Mouse (Mus musculus) heart, embryonic 16.5 days (tissue): ENCODE measurements around the gene Dhx35. TPM values are rescaled to one million over a fixed set of nuclear protein-coding genes. Genes with fewer than 3 reads are reported as not detected.
A peak's percentile ranks its signal among the peaks of the same experiment; 100 is the strongest.

Experiments
- ATAC-seq: fragments of 200-750 bp; cut with Nextera tagmentation; replicated peaks from 2 replicates; pipeline ENCODE4 v1.8.0; 2017; ENCODE audit warnings: moderate number of reproducible peaks; ENCODE audit not compliant: insufficient read depth, low FRiP score; ENCODE audit errors: extremely low read depth
- H3K27ac ChIP-seq: fragments of 300-500 bp; sonication (generic); 2 replicates; pipeline ENCODE4 v1.5.1; 2014; ENCODE audit warnings: mild to moderate bottlenecking, low read length, control low read depth, moderate library complexity
- H3K27me3 ChIP-seq: fragments of 300-500 bp; sonication (generic); 2 replicates; pipeline ENCODE4 v1.6.1; 2014; ENCODE audit warnings: low read length, mixed read lengths; ENCODE audit not compliant: control insufficient read depth, insufficient read depth
- H3K36me3 ChIP-seq: fragments of 300-500 bp; sonication (generic); 2 replicates; pipeline ENCODE4 v1.6.1; 2014; ENCODE audit not compliant: control insufficient read depth, insufficient read depth
- H3K4me1 ChIP-seq: fragments of 300-500 bp; sonication (generic); 2 replicates; pipeline ENCODE4 v1.6.1; 2014; ENCODE audit warnings: low read length, mixed read lengths; ENCODE audit not compliant: control insufficient read depth, insufficient read depth
- H3K4me2 ChIP-seq: fragments of 300-500 bp; sonication (generic); 2 replicates; pipeline ENCODE4 v1.6.1; 2014; ENCODE audit warnings: low read depth, mild to moderate bottlenecking, control low read depth, low read length
- H3K4me3 ChIP-seq: fragments of 300-500 bp; sonication (generic); 2 replicates; pipeline ENCODE4 v1.5.1; 2014; ENCODE audit warnings: mild to moderate bottlenecking, control low read depth, low read length
- H3K9ac ChIP-seq: fragments of 300-500 bp; sonication (generic); 2 replicates; pipeline ENCODE4 v1.6.1; 2014; ENCODE audit warnings: low read length, control low read depth
- H3K9me3 ChIP-seq: fragments of 300-500 bp; sonication (generic); replicated peaks from 2 replicates; pipeline ENCODE4 v1.6.1; 2016; ENCODE audit warnings: low read length; ENCODE audit not compliant: control insufficient read depth
- WGBS: fragments of 180-500 bp; shearing (Covaris S2); extraction: QIAGEN DNeasy Blood & Tissue Kit; methylation state at CpG from one replicate; pipeline ENCODE4 v1.1.7; 2014; 5-methylcytosine and 5-hydroxymethylcytosine counted together
- polyA plus RNA-seq: library from polyadenylated mRNA; unstranded; fragments of >200 nt; fragmentation: Nextera tagmentation; extraction: Ambion mirVana; gene quantifications from 2 replicates; pipeline ENCODE4 v1.2.1, GENCODE M21; 2015

Dhx35 gene
- 14.4 and 15.5 TPM in 2 replicates for polyA plus RNA-seq

- H3K4me1 ChIP-seq = peaks cover 11% of the 10 kb centered on the region
- ATAC-seq = peak; percentile 100
- H3K9me3 ChIP-seq = no peaks in the 10 kb centered on the region
- H3K27ac ChIP-seq = peak within 1 kb of the TSS; percentile 88
- H3K36me3 ChIP-seq = peaks cover under 1% of the 10 kb centered on the region; the same call in 1 of the 2 replicates
- no peaks in the 10 kb centered on the region for H3K27me3 ChIP-seq
- H3K4me3 ChIP-seq = peak within 1 kb of the TSS; percentile 96
- H3K9ac ChIP-seq = peak within 1 kb of the TSS; percentile 91
- WGBS = under 1% methylated on average over 33 of the region's 33 CpGs
- peak within 1 kb of the TSS; percentile 88 for H3K4me2 ChIP-seq
Observed at GRCm38 (mm10) chr2:158794494-158795004, at the start of gene Dhx35. TSS of gene Dhx35 (plus strand) at chr2:158794807.

DNA sequence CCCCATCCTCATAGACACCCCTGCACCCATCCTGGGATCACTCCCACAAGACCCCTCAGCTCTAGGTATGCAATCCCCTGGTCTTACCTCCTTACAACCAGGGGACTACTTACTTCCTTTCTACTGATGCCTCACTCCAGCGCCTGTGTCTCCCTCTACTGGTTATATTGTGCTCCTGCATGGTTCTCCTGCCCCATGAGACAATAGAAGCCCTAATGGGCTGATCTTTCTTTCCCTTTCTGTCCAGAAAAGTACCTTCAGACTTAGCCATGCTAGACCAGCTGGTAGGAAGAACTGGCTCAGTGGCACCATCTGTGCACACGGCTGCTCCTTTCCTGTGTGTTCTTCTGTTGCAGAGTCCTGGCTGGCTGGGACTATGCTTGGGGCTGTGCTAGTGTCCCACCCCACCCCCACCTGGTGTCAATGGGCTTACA, 49.5 kb upstream of the Dhx35 start:
- no peak overlapping the region for H3K27ac ChIP-seq
- peaks cover 3% of the 10 kb centered on the region; the same call in 1 of the 2 replicates for H3K9me3 ChIP-seq
- H3K36me3 ChIP-seq = peaks cover 4% of the 10 kb centered on the region
- WGBS = 9% methylated on average over 2 of the region's 2 CpGs
- no peak overlapping the region for H3K9ac ChIP-seq
- H3K27me3 ChIP-seq = no peaks in the 10 kb centered on the region
- H3K4me3 ChIP-seq = no peak overlapping the region
- ATAC-seq = 0 out of 2 replicates have a peak, but pooled peaks have one; percentile 30
- H3K4me2 ChIP-seq = no peak overlapping the region
- peaks cover 6% of the 10 kb centered on the region for H3K4me1 ChIP-seq

DNA sequence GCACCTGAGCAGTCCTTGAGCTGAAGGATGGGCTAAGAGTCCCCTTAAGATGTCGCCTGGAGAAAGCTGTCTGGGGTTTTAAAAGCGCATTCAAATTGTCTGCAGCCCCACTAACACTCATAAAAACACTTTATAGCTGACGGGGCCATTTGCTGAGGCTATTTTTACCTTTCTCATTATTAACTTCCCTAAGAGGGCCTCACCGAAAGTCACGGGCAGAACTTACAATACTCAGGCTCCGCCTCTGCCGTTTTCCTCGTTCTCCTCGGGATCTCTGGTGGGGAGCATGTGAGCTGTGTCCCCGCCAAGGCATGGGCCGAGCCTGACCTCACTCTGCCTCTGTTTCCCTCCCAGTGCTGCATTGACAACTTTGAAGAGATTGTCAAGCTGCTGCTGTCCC, 48.4 kb upstream of the Dhx35 start:
- Histone ChIP-seq H3K27ac (no peak overlapping the region), H3K4me1 (peaks cover 6% of the 10 kb centered on the region), H3K4me2 (peak overlapping the region; percentile 52), H3K36me3 (peaks cover 4% of the 10 kb centered on the region), H3K9me3 (peaks cover 3% of the 10 kb centered on the region; the same call in 1 of the 2 replicates), H3K27me3 (no peaks in the 10 kb centered on the region), H3K9ac (no peak overlapping the region), H3K4me3 (peak overlapping the region; percentile 5; the same call in 1 of the 2 replicates)
- WGBS = 47% methylated on average over 11 of the region's 11 CpGs
- no peak for ATAC-seq

GRCm38 (mm10) chr2:158749366-158749765, 45.2 kb upstream of the Dhx35 start:
- Histone ChIP-seq H3K36me3 (no peaks in the 10 kb centered on the region), H3K9ac (no peak overlapping the region), H3K27me3 (no peaks in the 10 kb centered on the region), H3K4me1 (peaks cover 6% of the 10 kb centered on the region), H3K4me3 (no peak overlapping the region), H3K27ac (no peak overlapping the region), H3K4me2 (no peak overlapping the region), H3K9me3 (no peaks in the 10 kb centered on the region)
- no peak for ATAC-seq
- 86% methylated on average over 9 of the region's 9 CpGs for WGBS

GRCm38 (mm10) chr2:158760231-158760630, 34.4 kb upstream of the Dhx35 start:
- ATAC-seq = no peak
- Histone ChIP-seq H3K9ac (no peak overlapping the region), H3K4me2 (no peak overlapping the region), H3K27ac (no peak overlapping the region), H3K9me3 (no peaks in the 10 kb centered on the region), H3K27me3 (no peaks in the 10 kb centered on the region), H3K4me3 (no peak overlapping the region), H3K4me1 (no peaks in the 10 kb centered on the region), H3K36me3 (no peaks in the 10 kb centered on the region)
- 59% methylated on average over 2 of the region's 2 CpGs for WGBS

DNA sequence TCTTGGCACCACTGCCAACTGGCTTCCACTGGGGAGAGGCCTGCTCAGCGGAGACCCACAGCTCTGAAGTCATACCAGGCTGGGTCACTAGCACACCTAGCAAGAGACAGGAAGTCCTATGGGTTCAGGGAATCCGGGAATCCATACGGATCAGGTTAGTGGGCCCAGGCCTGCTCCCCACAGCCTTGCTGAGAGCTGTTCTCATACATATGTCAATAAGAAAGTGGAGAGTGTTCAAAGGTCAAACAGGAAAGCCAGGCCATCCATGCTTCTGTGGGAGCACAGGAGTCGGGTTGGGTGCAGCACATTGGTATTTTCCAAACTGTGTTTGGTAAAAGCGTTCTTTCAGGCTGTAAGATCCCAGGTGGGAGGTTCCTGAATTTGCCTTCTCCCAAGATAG, 32.3 kb upstream of the Dhx35 start:
- 83% methylated on average over 5 of the region's 5 CpGs for WGBS
- H3K9me3 ChIP-seq = no peaks in the 10 kb centered on the region
- H3K36me3 ChIP-seq = no peaks in the 10 kb centered on the region
- no peak overlapping the region for H3K4me2 ChIP-seq
- H3K4me1 ChIP-seq = peaks cover 1% of the 10 kb centered on the region
- H3K27me3 ChIP-seq = no peaks in the 10 kb centered on the region
- H3K27ac ChIP-seq = no peak overlapping the region
- no peak for ATAC-seq
- H3K4me3 ChIP-seq = no peak overlapping the region
- H3K9ac ChIP-seq = no peak overlapping the region

DNA sequence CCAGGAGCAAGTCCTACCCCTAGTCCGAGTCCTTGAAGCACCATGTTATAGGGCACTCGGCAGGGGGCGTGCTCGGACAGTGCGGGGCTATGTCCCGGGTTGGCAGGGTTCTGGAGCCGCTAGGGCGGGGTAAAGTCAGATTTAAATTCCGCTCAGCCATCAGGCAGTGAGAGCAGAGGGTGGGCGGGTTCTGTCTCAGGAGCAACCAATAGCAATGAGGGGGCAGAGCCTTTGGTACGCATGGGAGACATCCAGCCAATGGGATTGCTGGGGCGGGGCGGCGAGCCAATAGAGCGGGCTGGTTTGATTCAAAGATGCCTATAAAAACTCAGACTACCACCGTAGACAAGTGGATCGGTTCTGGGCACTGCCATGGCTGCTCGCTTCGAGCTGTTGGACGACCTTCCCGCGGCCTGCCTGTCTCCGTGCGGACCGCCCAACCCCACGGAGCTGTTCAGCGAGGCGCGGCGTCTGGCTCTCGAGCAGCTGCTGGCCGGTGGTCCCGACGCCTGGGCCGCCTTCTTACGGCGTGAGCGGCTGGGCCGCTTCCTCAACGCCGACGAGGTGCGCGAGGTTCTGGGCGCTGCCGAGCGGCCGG, 26.8 kb upstream of the Dhx35 start, which contains the start of gene Fam83d:
Fam83d (plus strand) TSS at position 352 of the 598 bp plus-strand sequence.
- H3K9me3 ChIP-seq = no peaks in the 10 kb centered on the region
- WGBS = under 1% methylated on average over 48 of the region's 48 CpGs
- H3K4me3 ChIP-seq = peak within 1 kb of the TSS; percentile 79
- peaks cover 44% of the 10 kb centered on the region for H3K4me1 ChIP-seq
- H3K27ac ChIP-seq = peak within 1 kb of the TSS; percentile 82
- peak within 1 kb of the TSS; percentile 82 for H3K9ac ChIP-seq
- H3K4me2 ChIP-seq = peak within 1 kb of the TSS; percentile 97
- ATAC-seq = peak; percentile 96
- no peaks in the 10 kb centered on the region for H3K27me3 ChIP-seq
- H3K36me3 ChIP-seq = no peaks in the 10 kb centered on the region

DNA sequence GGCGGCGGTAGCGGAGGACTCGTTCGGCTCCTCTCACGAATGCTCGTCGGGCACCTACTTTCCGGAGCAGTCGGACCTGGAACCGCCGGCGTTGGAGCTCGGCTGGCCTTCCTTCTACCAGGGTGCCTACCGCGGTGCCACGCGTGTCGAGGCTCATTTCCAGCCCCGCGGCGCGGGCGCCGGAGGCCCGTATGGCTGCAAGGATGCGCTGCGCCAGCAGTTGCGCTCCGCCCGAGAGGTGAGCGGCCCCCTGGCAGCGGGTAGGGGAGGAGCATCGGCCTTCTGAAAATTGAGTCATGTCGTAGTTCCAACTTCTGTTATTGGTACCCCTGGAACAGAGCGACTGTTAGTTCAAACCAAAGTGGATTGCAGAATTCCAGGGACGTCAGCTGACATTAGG, 26.3 kb upstream of the Dhx35 start:
- Histone ChIP-seq H3K9ac (peak overlapping the region; percentile 82), H3K9me3 (no peaks in the 10 kb centered on the region), H3K27ac (peak overlapping the region; percentile 82), H3K27me3 (no peaks in the 10 kb centered on the region), H3K4me2 (peak overlapping the region; percentile 97), H3K4me1 (peaks cover 47% of the 10 kb centered on the region), H3K36me3 (no peaks in the 10 kb centered on the region), H3K4me3 (peak overlapping the region; percentile 79)
- 0% methylated on average over 37 of the region's 37 CpGs for WGBS
- ATAC-seq = peak; percentile 16; the same call in 1 of the 2 replicates

- no peak; the same call in 1 of the 2 replicates for ATAC-seq
- Histone ChIP-seq H3K4me1 (peaks cover 47% of the 10 kb centered on the region), H3K9ac (peak overlapping the region; percentile 82), H3K36me3 (no peaks in the 10 kb centered on the region), H3K27me3 (no peaks in the 10 kb centered on the region), H3K4me3 (peak overlapping the region; percentile 79), H3K27ac (peak overlapping the region; percentile 82), H3K9me3 (no peaks in the 10 kb centered on the region), H3K4me2 (peak overlapping the region; percentile 97)
- 1% methylated on average over 5 of the region's 5 CpGs for WGBS
Observed at GRCm38 (mm10) chr2:158768771-158769170, 25.8 kb upstream of the Dhx35 start.
